Mouse (Mus musculus) neural tube, embryonic 14.5 days (tissue): ENCODE measurements at regions not wholly inside any gene's neighbourhood (a gene's known extent, or its start where the extent isn't known, plus 50 kb on each side); places are given as distances from the start of the nearest gene placed in this dataset.

Source experiments
- ATAC-seq: fragments of 200-750 bp; cut with Nextera tagmentation; 2 replicates; pipeline ENCODE4 v1.8.0; 2017; ENCODE audit warnings: low read depth, mild to moderate bottlenecking, moderate TSS enrichment, moderate library complexity
- H3K27ac ChIP-seq: fragments of 300-500 bp; sonication (generic); 2 replicates; pipeline ENCODE4 v1.5.1; 2014; ENCODE audit warnings: low read depth, mild to moderate bottlenecking, control low read depth, low read length, moderate library complexity, mixed read lengths
- H3K27me3 ChIP-seq: fragments of 300-500 bp; sonication (generic); 2 replicates; pipeline ENCODE4 v1.6.1; 2014; ENCODE audit warnings: low read length; ENCODE audit not compliant: control insufficient read depth, insufficient read depth
- H3K36me3 ChIP-seq: fragments of 300-500 bp; sonication (generic); 2 replicates; pipeline ENCODE4 v1.6.1; 2014; ENCODE audit warnings: low read length, mixed read lengths; ENCODE audit not compliant: control insufficient read depth, insufficient read depth
- H3K4me1 ChIP-seq: fragments of 300-500 bp; sonication (generic); 2 replicates; pipeline ENCODE4 v1.6.1; 2014; ENCODE audit warnings: low read length; ENCODE audit not compliant: control insufficient read depth, insufficient read depth
- H3K4me2 ChIP-seq: fragments of 300-500 bp; sonication (generic); 2 replicates; pipeline ENCODE4 v1.6.1; 2014; ENCODE audit warnings: mild to moderate bottlenecking, low read depth, low read length, control low read depth
- H3K4me3 ChIP-seq: fragments of 300-500 bp; sonication (generic); 2 replicates; pipeline ENCODE4 v1.5.1; 2014; ENCODE audit warnings: low read depth, low read length, control low read depth, mixed read lengths
- H3K9ac ChIP-seq: fragments of 300-500 bp; sonication (generic); replicated peaks from 2 replicates; pipeline ENCODE4 v1.6.1; 2014; ENCODE audit warnings: low read depth, mild to moderate bottlenecking, control low read depth, low read length, mixed read lengths
- H3K9me3 ChIP-seq: fragments of 300-500 bp; sonication (generic); 2 replicates; pipeline ENCODE4 v1.6.1; 2016; ENCODE audit warnings: low read length; ENCODE audit not compliant: control insufficient read depth
- WGBS: fragments of 180-500 bp; shearing (Covaris S2); extraction: QIAGEN DNeasy Blood & Tissue Kit; methylation state at CpG from one replicate; pipeline ENCODE4 v1.1.7; 2014; 5-methylcytosine and 5-hydroxymethylcytosine counted together

GRCm38 (mm10) chr5:129256136-129256535, 159.6 kb downstream of the Adgrd1 start:
- Histone ChIP-seq H3K9me3 (no peaks in the 10 kb centered on the region), H3K4me2 (no peak overlapping the region), H3K9ac (no peak overlapping the region), H3K4me1 (no peaks in the 10 kb centered on the region), H3K4me3 (no peak overlapping the region), H3K27me3 (no peaks in the 10 kb centered on the region), H3K36me3 (no peaks in the 10 kb centered on the region), H3K27ac (no peak overlapping the region)
- 55% methylated on average over 9 of the region's 9 CpGs for WGBS
- peak; percentile 38; the same call in 1 of the 2 replicates for ATAC-seq

- Histone ChIP-seq H3K27me3 (no peaks in the 10 kb centered on the region), H3K4me2 (no peak overlapping the region), H3K4me3 (no peak overlapping the region), H3K4me1 (no peaks in the 10 kb centered on the region), H3K9ac (no peak overlapping the region), H3K27ac (no peak overlapping the region), H3K36me3 (no peaks in the 10 kb centered on the region), H3K9me3 (no peaks in the 10 kb centered on the region)
- WGBS: 67% methylated on average over 5 of the region's 5 CpGs
- ATAC-seq: no peak
Measured at GRCm38 (mm10) chr5:129257206-129257605, 160.7 kb downstream of the Adgrd1 start.

- Histone ChIP-seq H3K27ac (no peak overlapping the region), H3K9ac (no peak overlapping the region), H3K27me3 (no peaks in the 10 kb centered on the region), H3K9me3 (no peaks in the 10 kb centered on the region), H3K4me1 (no peaks in the 10 kb centered on the region), H3K36me3 (no peaks in the 10 kb centered on the region), H3K4me3 (no peak overlapping the region), H3K4me2 (no peak overlapping the region)
- ATAC-seq: no peak
- 68% methylated on average over 9 of the region's 9 CpGs for WGBS
Measured at GRCm38 (mm10) chr5:129260689-129261088, 164.1 kb downstream of the Adgrd1 start.

- H3K27ac ChIP-seq: no peak overlapping the region
- peaks cover 2% of the 10 kb centered on the region; the same call in 1 of the 2 replicates for H3K4me1 ChIP-seq
- WGBS: 35% methylated on average over 9 of the region's 9 CpGs
- H3K27me3 ChIP-seq: no peaks in the 10 kb centered on the region
- H3K4me3 ChIP-seq: no peak overlapping the region
- no peak overlapping the region for H3K9ac ChIP-seq
- H3K9me3 ChIP-seq: no peaks in the 10 kb centered on the region
- no peak for ATAC-seq
- no peak overlapping the region for H3K4me2 ChIP-seq
- H3K36me3 ChIP-seq: no peaks in the 10 kb centered on the region
Measured at GRCm38 (mm10) chr5:129263118-129263517, 166.6 kb downstream of the Adgrd1 start.

- H3K27ac ChIP-seq: no peak overlapping the region
- no peak for ATAC-seq
- WGBS: 93% methylated on average over 15 of the region's 15 CpGs
Measured at GRCm38 (mm10) chr5:129264363-129264762, 167.8 kb downstream of the Adgrd1 start.

GRCm38 (mm10) chr5:129268456-129268855, 171.9 kb downstream of the Adgrd1 start:
- Histone ChIP-seq H3K27ac (0 out of 2 replicates have a peak overlapping the region, but pooled peaks have one; percentile 44), H3K27me3 (no peaks in the 10 kb centered on the region), H3K4me3 (no peak overlapping the region), H3K4me1 (peaks cover 13% of the 10 kb centered on the region), H3K4me2 (no peak overlapping the region), H3K9ac (no peak overlapping the region), H3K36me3 (no peaks in the 10 kb centered on the region), H3K9me3 (no peaks in the 10 kb centered on the region)
- peak; percentile 49; the same call in 1 of the 2 replicates for ATAC-seq
- WGBS: 8% methylated on average over 9 of the region's 9 CpGs

More at GRCm38 (mm10) chr5:129264363-129264762, 167.8 kb downstream of the Adgrd1 start:
- H3K4me3 ChIP-seq: no peak overlapping the region
- H3K9ac ChIP-seq: no peak overlapping the region
- H3K27me3 ChIP-seq: no peaks in the 10 kb centered on the region
- H3K36me3 ChIP-seq: no peaks in the 10 kb centered on the region
- no peaks in the 10 kb centered on the region for H3K9me3 ChIP-seq
- no peak overlapping the region for H3K4me2 ChIP-seq
- peaks cover 9% of the 10 kb centered on the region for H3K4me1 ChIP-seq

GRCm38 (mm10) chr5:129270051-129270472, 173.5 kb downstream of the Adgrd1 start:
- ATAC-seq: no peak; the same call in 1 of the 2 replicates
- peaks cover 13% of the 10 kb centered on the region for H3K4me1 ChIP-seq
- no peaks in the 10 kb centered on the region for H3K27me3 ChIP-seq
- no peaks in the 10 kb centered on the region for H3K36me3 ChIP-seq
- H3K9me3 ChIP-seq: no peaks in the 10 kb centered on the region
- H3K9ac ChIP-seq: no peak overlapping the region
- no peak overlapping the region for H3K27ac ChIP-seq
- no peak overlapping the region for H3K4me2 ChIP-seq
- WGBS: 15% methylated on average over 5 of the region's 5 CpGs
- H3K4me3 ChIP-seq: no peak overlapping the region

GRCm38 (mm10) chr5:129281406-129281805, 184.9 kb downstream of the Adgrd1 start:
- no peak overlapping the region for H3K9ac ChIP-seq
- H3K27ac ChIP-seq: no peak overlapping the region
- no peak overlapping the region for H3K4me3 ChIP-seq
- WGBS: 37% methylated on average over 2 of the region's 2 CpGs
- no peaks in the 10 kb centered on the region for H3K9me3 ChIP-seq
- H3K36me3 ChIP-seq: no peaks in the 10 kb centered on the region
- ATAC-seq: no peak
- H3K27me3 ChIP-seq: no peaks in the 10 kb centered on the region
- no peak overlapping the region for H3K4me2 ChIP-seq
- H3K4me1 ChIP-seq: peaks cover 6% of the 10 kb centered on the region; the same call in 1 of the 2 replicates

GRCm38 (mm10) chr5:129282133-129282532, 185.6 kb downstream of the Adgrd1 start:
- H3K4me3 ChIP-seq: no peak overlapping the region
- WGBS: 5% methylated on average over 8 of the region's 8 CpGs
- ATAC-seq: no peak
- no peak overlapping the region for H3K4me2 ChIP-seq
- H3K27ac ChIP-seq: peak overlapping the region; percentile 28; the same call in 1 of the 2 replicates
- no peak overlapping the region for H3K9ac ChIP-seq
- no peaks in the 10 kb centered on the region for H3K9me3 ChIP-seq
- H3K36me3 ChIP-seq: no peaks in the 10 kb centered on the region
- H3K4me1 ChIP-seq: peaks cover 6% of the 10 kb centered on the region; the same call in 1 of the 2 replicates
- no peaks in the 10 kb centered on the region for H3K27me3 ChIP-seq
